Mouse (Mus musculus) thymus, adult 18-20 months (tissue): ENCODE results near the gene Oser1.

Experiments
- DNase-seq, 2 experiments: peaks; one replicate each; pipeline ENCODE4 v3.0.0; 2022; ENCODE audit warnings: mixed read lengths in 2 of 2

The Oser1 gene

DNA sequence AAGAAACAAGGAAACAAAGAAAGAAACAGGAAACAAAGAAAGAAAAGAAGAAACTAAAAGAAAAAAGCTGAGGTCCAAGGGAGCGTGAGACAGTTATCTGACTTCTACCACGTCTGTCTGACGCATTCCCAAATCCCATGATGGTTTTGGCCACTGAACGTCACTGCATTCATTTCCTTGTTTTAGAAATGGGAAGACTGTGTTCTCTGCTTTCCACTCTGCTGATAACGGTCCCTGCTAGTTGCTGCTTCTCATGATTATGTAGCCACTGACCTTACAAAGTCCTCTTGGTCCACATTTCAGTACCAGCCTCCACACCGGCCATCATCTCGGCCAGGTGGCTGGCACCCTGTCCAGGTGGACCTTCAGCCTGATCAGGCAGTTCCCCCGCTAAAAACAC is 25.3 kb downstream of the Oser1 start:
- DNase-seq, result no peak

GRCm38 (mm10) chr2:163398770-163399169 is 25.7 kb downstream of the Oser1 start:
- DNase-seq, result no peak

DNA sequence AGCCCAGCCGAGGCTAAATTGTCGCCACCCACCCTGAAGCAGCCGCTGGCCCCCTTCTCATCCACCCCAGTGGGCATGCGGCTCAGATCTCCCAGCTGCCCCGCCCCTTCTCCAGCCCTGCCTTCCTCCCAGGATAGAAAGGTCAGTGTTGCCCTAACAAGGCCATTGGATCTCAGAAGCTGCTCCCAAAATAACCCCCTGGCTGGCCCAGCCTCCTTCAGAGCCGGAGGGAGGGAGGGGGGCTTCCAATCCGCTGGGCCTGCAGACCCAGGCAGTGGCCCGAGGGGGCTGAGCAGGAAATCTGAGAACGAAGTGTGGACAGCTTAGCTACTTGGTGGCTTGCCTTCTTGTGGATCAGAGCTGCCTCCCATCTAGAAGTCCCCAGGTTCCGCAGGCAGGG is 26.6 kb downstream of the Oser1 start, which contains the start of gene Jph2:
Gene Jph2 (minus strand): TSS at position 89 of the 400 bp plus-strand sequence.
- DNase-seq, result no peak

- no peak for DNase-seq
Observed at GRCm38 (mm10) chr2:163397071-163397470, 27.4 kb downstream of the Oser1 start.

DNA sequence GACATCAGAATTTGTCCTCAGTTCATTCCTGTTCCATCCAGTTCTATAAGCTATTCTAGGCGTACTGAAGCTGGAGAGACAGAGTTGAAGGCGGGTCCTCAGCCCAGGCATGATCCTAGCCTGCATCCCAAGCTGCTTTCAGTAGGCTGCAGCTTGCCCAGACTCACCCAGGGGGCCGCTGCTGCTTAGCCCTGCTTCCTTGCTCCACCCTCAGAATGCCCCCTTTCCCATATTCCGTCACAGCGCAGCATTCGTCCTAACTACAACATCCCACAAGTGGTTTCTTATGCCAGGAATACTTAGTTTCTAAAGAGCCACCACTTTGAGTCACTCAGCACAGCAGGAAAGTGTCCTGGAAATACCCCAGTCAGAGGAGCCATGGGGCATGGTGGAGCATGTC is 29.5 kb downstream of the Oser1 start:
- no peak for DNase-seq

DNA sequence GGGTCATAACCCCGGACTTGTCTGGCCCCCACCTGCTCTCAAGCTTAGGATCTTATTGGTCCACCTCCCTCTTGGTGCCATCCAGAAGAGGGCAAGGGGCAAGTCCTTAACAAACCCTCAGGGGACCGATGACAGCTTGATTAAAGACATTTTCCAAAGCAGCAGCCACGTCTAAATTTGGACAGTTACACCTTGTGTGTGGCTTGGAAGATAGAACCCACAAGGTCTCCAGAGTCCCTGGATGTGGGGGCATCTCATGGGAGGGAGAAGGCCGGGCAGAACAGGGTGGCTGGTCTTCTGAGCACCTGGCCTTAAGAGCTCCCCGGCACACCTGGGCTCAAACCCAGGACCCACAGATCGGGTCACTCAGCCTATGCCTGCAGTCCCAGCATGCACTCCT is 30.5 kb downstream of the Oser1 start:
- no peak for DNase-seq

DNA sequence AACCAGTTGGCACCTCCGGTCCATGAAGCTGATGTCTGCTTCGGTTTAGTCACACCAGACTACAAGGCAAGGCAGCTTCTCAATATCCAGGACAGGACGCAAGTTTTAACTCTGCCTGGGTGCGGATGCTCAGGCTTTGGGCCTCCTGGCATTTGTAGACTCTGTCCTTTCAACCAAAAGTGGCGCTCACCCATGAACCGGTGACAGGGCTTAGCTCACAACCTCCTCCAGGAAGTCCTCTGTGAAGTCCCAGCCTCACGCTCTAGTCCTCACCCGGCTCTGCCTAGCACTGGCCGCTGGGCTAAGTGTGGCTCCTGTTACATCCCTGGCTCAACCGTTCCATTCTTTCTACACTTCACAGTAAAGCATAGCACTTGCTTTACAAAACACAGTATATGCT is 31.3 kb downstream of the Oser1 start:
- DNase-seq, result no peak

DNA sequence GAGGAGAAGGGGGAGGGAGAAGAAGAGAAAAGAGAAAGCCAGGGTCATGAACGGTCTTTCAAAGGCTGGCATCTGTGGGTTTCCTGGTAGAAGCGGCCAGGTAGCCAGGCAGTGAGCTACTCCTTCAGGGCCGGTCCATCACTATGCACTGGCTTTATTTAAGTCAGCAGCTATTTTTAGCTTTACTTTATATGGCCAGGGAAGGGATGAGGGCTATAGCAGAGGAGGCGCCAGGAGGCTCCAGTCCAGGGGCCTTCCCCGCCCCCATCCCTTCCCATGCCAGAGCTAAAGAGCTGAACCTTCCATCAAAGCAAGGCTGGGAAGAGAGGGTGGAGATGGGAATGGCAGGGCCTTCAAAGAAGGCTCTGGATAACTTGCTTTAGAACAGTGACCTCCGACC is 32.1 kb downstream of the Oser1 start:
- no peak for DNase-seq

- no peak for DNase-seq
Observed at GRCm38 (mm10) chr2:163386423-163387190, 37.9 kb downstream of the Oser1 start.

GRCm38 (mm10) chr2:163385126-163385525 is 39.4 kb downstream of the Oser1 start:
- DNase-seq, result no peak

- DNase-seq, result no peak
Observed at GRCm38 (mm10) chr2:163381246-163381645, 43.3 kb downstream of the Oser1 start.

GRCm38 (mm10) chr2:163379366-163379765 is 45.1 kb downstream of the Oser1 start:
- DNase-seq, result no peak

DNA sequence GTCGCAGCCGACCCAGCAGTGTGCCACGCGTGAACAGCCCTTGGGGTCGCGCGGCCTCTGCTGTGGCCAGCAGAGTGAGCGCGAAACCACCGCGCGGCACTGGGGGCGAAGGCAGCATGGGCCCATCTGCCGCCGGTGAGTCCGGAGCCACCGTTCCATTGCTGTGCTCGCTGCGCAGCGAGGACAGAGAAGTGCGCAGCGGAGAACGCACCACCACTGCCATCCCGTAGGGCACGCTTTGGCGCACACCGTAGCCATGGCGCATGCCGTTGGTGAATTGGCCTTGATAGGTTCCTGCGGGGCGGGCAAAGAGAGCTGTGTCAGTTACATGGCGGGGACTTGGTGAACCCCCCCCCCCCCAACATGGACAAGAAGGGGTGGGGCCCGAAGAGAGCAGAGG is 48.4 kb downstream of the Oser1 start:
- no peak for DNase-seq

DNA sequence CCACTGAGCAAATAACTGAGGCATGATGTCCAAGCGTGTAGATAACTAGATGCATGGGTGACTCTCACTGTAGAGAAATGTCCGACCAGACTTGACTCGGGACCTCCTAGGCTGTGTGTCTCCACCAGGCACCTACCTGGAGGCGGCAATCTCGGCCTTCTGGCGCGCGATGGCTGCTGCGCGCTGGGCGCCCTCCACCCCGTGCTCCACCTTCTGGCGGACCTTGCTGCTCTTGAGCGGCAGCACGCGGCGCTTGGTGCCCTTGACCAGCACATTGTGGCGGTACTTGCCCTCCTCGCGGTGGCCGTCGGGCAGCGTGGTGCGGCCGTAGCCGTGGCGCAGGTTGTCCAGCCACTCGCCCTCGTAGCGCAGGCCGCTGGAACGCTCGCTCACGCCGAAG is 49.0 kb downstream of the Oser1 start:
- DNase-seq, result no peak

GRCm38 (mm10) chr2:163372627-163373026 is 51.9 kb downstream of the Oser1 start:
- no peak for DNase-seq

DNA sequence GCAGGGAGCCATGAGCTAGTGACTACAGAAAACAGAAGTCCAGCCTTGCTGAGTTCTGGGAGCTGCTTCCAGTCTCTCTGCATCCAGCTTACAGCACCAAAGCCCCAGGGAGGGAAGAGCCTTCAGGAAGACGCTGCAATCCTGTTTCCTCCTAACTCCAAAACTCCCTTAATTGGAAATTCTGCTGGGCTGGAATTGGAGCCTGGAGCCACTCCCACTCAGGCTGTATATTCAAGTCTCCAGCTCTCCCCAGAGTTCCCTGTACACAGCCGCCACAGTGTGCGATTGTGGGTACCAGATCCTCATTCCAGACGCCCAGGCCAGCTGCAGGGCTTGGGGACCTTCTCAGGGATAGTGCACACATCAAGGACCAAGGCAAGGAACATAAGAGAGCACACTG is 54.3 kb downstream of the Oser1 start:
- no peak for DNase-seq

DNA sequence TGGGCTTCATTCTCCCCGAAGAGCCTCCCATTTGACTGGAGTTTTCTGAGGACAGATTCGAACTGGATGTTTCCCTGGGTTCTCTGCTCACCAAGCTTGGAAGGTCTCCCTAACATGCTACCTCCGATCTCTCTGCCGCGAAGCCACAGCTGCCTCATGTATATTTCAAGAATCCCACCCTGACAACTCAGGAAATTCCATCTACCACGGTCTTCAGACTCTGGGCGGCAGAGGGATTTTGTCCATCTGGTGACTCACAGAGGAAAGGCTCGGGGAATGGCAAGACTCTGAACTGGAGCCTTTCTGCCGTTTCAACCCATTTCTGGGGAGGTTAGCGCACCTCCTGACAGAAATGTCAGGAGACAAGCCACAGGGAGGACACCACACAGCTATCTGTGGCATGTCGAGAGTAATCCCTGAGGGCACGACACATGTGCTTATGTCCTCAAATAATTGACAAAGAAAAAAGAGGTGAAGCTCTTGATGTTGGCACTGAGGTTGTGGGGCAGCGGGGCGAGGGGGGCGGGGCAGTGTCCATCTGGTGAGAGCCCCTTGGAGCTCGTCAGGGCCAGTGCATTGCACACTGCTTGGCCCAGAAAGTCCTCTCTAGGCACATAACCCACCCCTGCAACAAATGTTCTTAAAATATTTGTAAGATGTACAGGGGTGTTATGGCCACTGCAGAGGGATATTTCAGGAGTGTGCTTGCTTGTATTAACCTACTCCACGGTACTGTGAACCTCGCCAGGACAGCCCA is 59.5 kb downstream of the Oser1 start:
- DNase-seq, result no peak

DNA sequence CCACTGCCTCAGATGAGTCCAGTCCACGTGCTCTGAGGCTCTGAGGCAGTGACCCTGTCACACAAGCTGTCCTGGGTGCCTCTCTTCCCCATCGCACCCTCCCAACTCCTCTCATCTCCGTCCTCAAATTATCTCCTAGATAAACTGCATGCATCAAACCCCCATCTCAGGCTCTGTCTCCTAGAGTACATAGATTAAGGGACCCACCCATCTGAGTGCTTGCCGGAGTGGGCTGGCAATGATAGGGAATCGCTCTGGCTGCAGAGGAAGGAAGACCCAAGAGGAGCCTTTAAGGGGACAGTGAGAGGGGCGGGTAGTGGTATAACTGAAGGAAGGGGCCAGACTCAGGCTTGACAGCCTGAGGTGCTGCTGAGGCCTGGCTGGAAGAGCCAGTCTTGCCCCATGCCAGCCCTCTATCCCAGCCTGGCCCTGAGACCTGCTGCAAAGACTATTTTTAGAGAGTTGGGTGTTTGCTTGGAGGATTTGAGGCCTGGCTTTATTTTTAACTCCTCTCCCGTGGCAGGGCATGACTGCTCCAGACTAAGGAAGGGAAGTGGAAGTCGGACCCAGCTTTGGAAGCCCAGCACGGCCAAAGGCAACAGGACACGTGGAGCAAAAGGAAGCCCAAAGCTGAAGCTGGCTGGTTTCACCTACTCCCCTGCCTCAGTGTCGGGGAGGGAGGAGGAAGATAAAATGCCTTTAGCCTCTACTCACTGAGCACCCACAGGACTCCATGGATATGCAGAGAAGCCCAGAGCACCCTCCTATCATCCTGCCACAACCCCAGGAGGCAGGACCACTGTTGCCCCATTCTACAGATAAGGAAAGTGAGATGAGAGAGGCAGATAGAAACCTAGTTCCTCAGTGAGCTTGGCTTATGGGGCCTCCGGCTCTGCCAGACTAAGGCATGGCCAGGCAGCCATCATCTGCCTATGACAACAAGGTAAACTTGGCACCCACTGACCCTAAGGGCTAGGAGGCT is 61.3 kb downstream of the Oser1 start:
- no peak for DNase-seq

GRCm38 (mm10) chr2:163360858-163361623 is 63.5 kb downstream of the Oser1 start:
- no peak for DNase-seq

- DNase-seq, result no peak
Observed at GRCm38 (mm10) chr2:163359253-163359652, 65.2 kb downstream of the Oser1 start.

DNA sequence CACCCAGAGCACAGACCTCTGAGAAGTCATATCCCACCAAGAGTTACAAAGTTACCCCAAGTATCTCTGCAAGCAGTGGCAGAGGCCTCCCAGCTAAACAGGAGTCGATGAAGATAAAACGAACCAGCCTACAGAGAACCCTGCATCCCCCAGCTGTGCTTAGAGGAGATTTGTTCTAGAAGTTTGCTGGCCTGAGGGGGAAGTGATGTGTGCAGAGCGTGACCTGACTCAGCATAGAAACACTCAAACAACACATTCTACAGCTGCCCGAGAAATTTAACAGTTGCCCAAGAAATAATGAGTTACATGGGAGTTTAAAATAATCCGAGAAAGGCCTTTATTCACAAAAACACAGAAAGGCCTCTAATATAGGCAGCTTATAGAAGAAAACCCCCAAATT is 65.8 kb downstream of the Oser1 start:
- no peak for DNase-seq

- no peak for DNase-seq
Observed at GRCm38 (mm10) chr2:163356113-163356840, 68.2 kb downstream of the Oser1 start.
